Mouse (Mus musculus): Measurements from ENCODE around the gene Gm765. TPM values are rescaled to one million over a fixed set of nuclear protein-coding genes. Genes with fewer than 3 reads are reported as not detected.

Gene Gm765
- total and polyA plus RNA-seq, 2 experiments from 2014 or later: 0.10 TPM; not detected in 1

DNA sequence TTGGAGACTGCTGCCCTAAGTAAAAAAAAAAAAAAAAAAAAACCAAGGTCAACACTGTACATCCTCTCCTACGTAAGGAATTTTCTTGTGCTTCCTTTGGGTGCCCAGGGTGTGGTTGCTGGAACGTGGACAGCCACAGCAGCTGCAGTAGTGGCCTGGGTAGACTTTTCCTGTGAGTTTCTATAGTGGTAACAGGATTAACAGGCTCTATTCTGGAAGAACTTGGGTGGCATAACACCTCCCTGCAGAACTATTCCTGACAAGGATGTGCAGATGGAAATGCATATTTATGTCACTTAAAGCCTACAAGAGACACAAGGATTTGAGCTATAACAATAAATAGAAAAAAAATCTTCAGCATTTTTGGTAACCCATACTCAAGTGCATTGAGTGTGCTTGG, 83.5 kb downstream of the Gm765 start:
- no peak for DNase-seq (ENCODE audit: low spot score)
- no peaks in the 10 kb centered on the region for H3K9me3 ChIP-seq (ENCODE audit: low read length)
- no peak for ATAC-seq (ENCODE audit: low FRiP score)
- H3K27me3 ChIP-seq (ENCODE audit: insufficient read depth, low read length): no peaks in the 10 kb centered on the region
- no peak overlapping the region for H3K27ac ChIP-seq (ENCODE audit: low read depth, low read length)
- WGBS: 51% methylated on average over 2 of the region's 2 CpGs
- H3K4me3 ChIP-seq (ENCODE audit: low read depth, low read length): no peak overlapping the region
- TF ChIP-seq CTCF (IDR thresholded peaks at IDR 0.05): no peak
- H3K36me3 ChIP-seq (ENCODE audit: insufficient read depth, low read length): no peaks in the 10 kb centered on the region
- no peak overlapping the region for H3K9ac ChIP-seq (replicated peaks; ENCODE audit: low read length, poor library complexity, severe bottlenecking)
- no peak overlapping the region for H3K4me2 ChIP-seq (ENCODE audit: low read depth, low read length, poor library complexity, severe bottlenecking)
- H3K4me1 ChIP-seq (ENCODE audit: insufficient read depth, low read length): no peaks in the 10 kb centered on the region

- H3K9ac ChIP-seq (replicated peaks; ENCODE audit: low read length, poor library complexity, severe bottlenecking): no peak overlapping the region
- H3K36me3 ChIP-seq (ENCODE audit: insufficient read depth, low read length): no peaks in the 10 kb centered on the region
- H3K4me2 ChIP-seq (ENCODE audit: low read depth, low read length, poor library complexity, severe bottlenecking): no peak overlapping the region
- no peak overlapping the region for H3K27ac ChIP-seq (ENCODE audit: low read depth, low read length)
- TF ChIP-seq CTCF (IDR thresholded peaks at IDR 0.05): no peak
- 61% methylated on average over 2 of the region's 2 CpGs for WGBS
- H3K27me3 ChIP-seq (ENCODE audit: insufficient read depth, low read length): no peaks in the 10 kb centered on the region
- H3K4me1 ChIP-seq (ENCODE audit: insufficient read depth, low read length): no peaks in the 10 kb centered on the region; the same call in 1 of the 2 replicates
- H3K9me3 ChIP-seq (ENCODE audit: low read length): no peaks in the 10 kb centered on the region
- H3K4me3 ChIP-seq (ENCODE audit: low read depth, low read length): no peak overlapping the region
- ATAC-seq (ENCODE audit: low FRiP score): no peak
- no peak for DNase-seq (ENCODE audit: low spot score)
Observed at GRCm38 (mm10) chr6:98246449-98246848, 96.1 kb downstream of the Gm765 start.

DNA sequence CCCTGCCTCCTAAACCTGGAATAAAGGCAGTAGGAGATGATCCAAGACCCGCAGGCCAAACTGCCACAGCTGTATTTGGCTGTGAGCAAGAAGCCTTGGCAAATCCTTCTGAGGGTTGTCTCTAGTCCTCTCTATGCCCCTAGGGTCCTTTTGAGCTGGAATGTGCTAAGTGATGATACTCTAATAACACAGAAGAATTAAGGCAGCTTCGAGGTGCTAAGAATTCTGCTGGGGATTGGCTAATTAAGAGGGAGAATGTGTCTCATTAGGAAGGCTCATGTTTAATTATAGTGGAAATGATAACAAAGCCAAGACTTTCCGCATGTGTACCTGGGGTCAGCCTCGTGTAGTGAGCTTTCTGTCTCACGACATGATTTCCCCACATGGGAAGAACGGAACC, 99.4 kb downstream of the Gm765 start:
- TF ChIP-seq CTCF (IDR thresholded peaks at IDR 0.05): no peak
- 46% methylated on average over 6 of the region's 6 CpGs for WGBS

DNA sequence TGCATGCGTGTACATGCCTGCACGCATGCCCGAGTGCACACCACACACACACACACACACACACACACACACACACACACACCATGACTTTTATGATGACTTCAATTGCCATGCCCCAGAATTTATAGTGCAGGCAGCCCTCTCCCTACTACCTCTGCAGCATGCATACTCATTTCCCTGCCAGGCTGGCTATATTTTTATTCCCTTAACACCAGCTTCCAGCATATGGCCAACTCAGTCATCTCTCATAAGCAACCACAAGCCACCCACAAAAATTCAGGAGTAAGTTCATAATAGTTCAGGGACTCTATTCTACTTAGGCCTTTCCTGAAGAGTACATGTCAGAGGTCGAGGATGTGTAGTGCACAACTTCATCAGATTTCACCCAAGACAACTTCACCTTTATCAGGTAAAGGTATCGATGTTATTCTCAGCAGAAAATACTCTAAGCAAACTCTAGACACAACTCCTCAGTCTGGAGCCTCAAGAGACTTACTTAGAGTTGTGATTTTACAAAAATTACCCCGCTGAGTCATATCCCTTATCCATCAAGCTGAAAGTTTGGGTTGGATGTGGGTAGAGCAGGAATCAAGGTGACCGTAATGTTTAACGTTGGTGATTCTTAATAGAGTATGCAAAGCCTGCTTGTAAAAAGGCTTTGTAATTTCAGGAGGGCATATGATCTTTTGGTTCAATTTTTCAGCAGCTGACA, 101.8 kb downstream of the Gm765 start:
- no peak for ATAC-seq (ENCODE audit: low FRiP score)
- WGBS: 89% methylated on average over 8 of the region's 8 CpGs
- no peak for TF ChIP-seq CTCF (IDR thresholded peaks at IDR 0.05)

More for the DNA sequence above, 99.4 kb downstream of the Gm765 start:
- Histone ChIP-seq H3K4me2 (ENCODE audit: low read depth, low read length, poor library complexity, severe bottlenecking) (no peak overlapping the region), H3K27ac (ENCODE audit: low read depth, low read length) (no peak overlapping the region), H3K4me3 (ENCODE audit: low read depth, low read length) (no peak overlapping the region), H3K9me3 (ENCODE audit: low read length) (no peaks in the 10 kb centered on the region), H3K4me1 (ENCODE audit: insufficient read depth, low read length) (no peaks in the 10 kb centered on the region; the same call in 1 of the 2 replicates), H3K27me3 (ENCODE audit: insufficient read depth, low read length) (no peaks in the 10 kb centered on the region), H3K9ac (replicated peaks; ENCODE audit: low read length, poor library complexity, severe bottlenecking) (no peak overlapping the region), H3K36me3 (ENCODE audit: insufficient read depth, low read length) (no peaks in the 10 kb centered on the region)
- DNase-seq (ENCODE audit: low spot score): peak; percentile 28
- no peak for ATAC-seq (ENCODE audit: low FRiP score)

GRCm38 (mm10) chr6:98234097-98234496, 108.5 kb downstream of the Gm765 start:
- H3K36me3 ChIP-seq (ENCODE audit: insufficient read depth, low read length): no peaks in the 10 kb centered on the region
- no peak overlapping the region for H3K27ac ChIP-seq (ENCODE audit: low read depth, low read length)
- no peak for DNase-seq (ENCODE audit: low spot score)
- H3K4me2 ChIP-seq (ENCODE audit: low read depth, low read length, poor library complexity, severe bottlenecking): no peak overlapping the region
- ATAC-seq (ENCODE audit: low FRiP score): no peak
- no peaks in the 10 kb centered on the region for H3K4me1 ChIP-seq (ENCODE audit: insufficient read depth, low read length)
- H3K9me3 ChIP-seq (ENCODE audit: low read length): no peaks in the 10 kb centered on the region
- H3K4me3 ChIP-seq (ENCODE audit: low read depth, low read length): no peak overlapping the region
- H3K27me3 ChIP-seq (ENCODE audit: insufficient read depth, low read length): no peaks in the 10 kb centered on the region
- no peak overlapping the region for H3K9ac ChIP-seq (replicated peaks; ENCODE audit: low read length, poor library complexity, severe bottlenecking)
- no peak for TF ChIP-seq CTCF (IDR thresholded peaks at IDR 0.05)
- 96% methylated on average over 3 of the region's 3 CpGs for WGBS

More for the DNA sequence above, 101.8 kb downstream of the Gm765 start:
- Histone ChIP-seq H3K4me1 (ENCODE audit: insufficient read depth, low read length) (no peaks in the 10 kb centered on the region; the same call in 1 of the 2 replicates), H3K27ac (ENCODE audit: low read depth, low read length) (no peak overlapping the region), H3K27me3 (ENCODE audit: insufficient read depth, low read length) (no peaks in the 10 kb centered on the region), H3K4me2 (ENCODE audit: low read depth, low read length, poor library complexity, severe bottlenecking) (no peak overlapping the region), H3K4me3 (ENCODE audit: low read depth, low read length) (no peak overlapping the region), H3K9me3 (ENCODE audit: low read length) (no peaks in the 10 kb centered on the region), H3K9ac (replicated peaks; ENCODE audit: low read length, poor library complexity, severe bottlenecking) (no peak overlapping the region), H3K36me3 (ENCODE audit: insufficient read depth, low read length) (no peaks in the 10 kb centered on the region)
- no peak for DNase-seq (ENCODE audit: low spot score)

- no peak overlapping the region for H3K4me3 ChIP-seq (ENCODE audit: low read depth, low read length)
- no peaks in the 10 kb centered on the region for H3K27me3 ChIP-seq (ENCODE audit: insufficient read depth, low read length)
- TF ChIP-seq CTCF (IDR thresholded peaks at IDR 0.05): no peak
- no peak overlapping the region for H3K4me2 ChIP-seq (ENCODE audit: low read depth, low read length, poor library complexity, severe bottlenecking)
- H3K27ac ChIP-seq (ENCODE audit: low read depth, low read length): no peak overlapping the region
- no peak for DNase-seq (ENCODE audit: low spot score)
- H3K9ac ChIP-seq (replicated peaks; ENCODE audit: low read length, poor library complexity, severe bottlenecking): no peak overlapping the region
- no peaks in the 10 kb centered on the region for H3K36me3 ChIP-seq (ENCODE audit: insufficient read depth, low read length)
- H3K4me1 ChIP-seq (ENCODE audit: insufficient read depth, low read length): no peaks in the 10 kb centered on the region
- WGBS: 93% methylated on average over 8 of the region's 8 CpGs
- ATAC-seq (ENCODE audit: low FRiP score): no peak
- H3K9me3 ChIP-seq (ENCODE audit: low read length): no peaks in the 10 kb centered on the region
Observed at GRCm38 (mm10) chr6:98223923-98224322, 118.6 kb downstream of the Gm765 start.

All from midbrain, postnatal 0 days (tissue).